ENCODE assay signal across 14 mouse cellular contexts in genomic region chr7:110372529-110372928, GRCm38 (mm10).
"Had no signal": no experiment of that assay in that cellular context is flagged by ENCODE, and none has a peak within 500 bp of the region (broad histone marks: within the 10 kb centered on the region; RNA-seq: fewer than 3 reads in every experiment).

No protein-coding gene starts in this region.

- H3K4me1 ChIP-seq: intestine, embryonic 15.5 days; limb, embryonic 15.5 days; liver, embryonic 13.5 days; megakaryocyte, embryonic 14.5 days; midbrain, embryonic 12.5 days; neural tube, embryonic 15.5 days had no signal

- H3K9ac ChIP-seq: intestine, embryonic 15.5 days; limb, embryonic 15.5 days; liver, embryonic 13.5 days; midbrain, embryonic 12.5 days; neural tube, embryonic 15.5 days had no signal

- DNase-seq: kidney, adult 18-20 months; kidney, postnatal 10 days; kidney, postnatal 4 days; layer of hippocampus, postnatal 36 days; liver, embryonic 13.5 days; lung, adult 18-20 months; right cerebral cortex, postnatal 14 days had no signal

- H3K27ac ChIP-seq: intestine, embryonic 15.5 days; limb, embryonic 15.5 days; liver, embryonic 13.5 days; midbrain, embryonic 12.5 days; neural tube, embryonic 15.5 days; stomach, postnatal 0 days had no signal

- H3K9me3 ChIP-seq: intestine, embryonic 15.5 days; limb, embryonic 15.5 days; liver, embryonic 13.5 days; midbrain, embryonic 12.5 days; neural tube, embryonic 15.5 days had no signal

- H3K4me2 ChIP-seq: intestine, embryonic 15.5 days; limb, embryonic 15.5 days; liver, embryonic 13.5 days; midbrain, embryonic 12.5 days; neural tube, embryonic 15.5 days had no signal

- H3K27me3 ChIP-seq: intestine, embryonic 15.5 days; limb, embryonic 15.5 days; liver, embryonic 13.5 days; midbrain, embryonic 12.5 days; neural tube, embryonic 15.5 days had no signal

- H3K4me3 ChIP-seq: intestine, embryonic 15.5 days; limb, embryonic 15.5 days; liver, embryonic 13.5 days; megakaryocyte, embryonic 14.5 days; midbrain, embryonic 12.5 days; myocyte; neural tube, embryonic 15.5 days had no signal

- ATAC-seq: intestine, embryonic 15.5 days had no signal
